Mouse (Mus musculus) bone marrow macrophage, adult 2 months (primary cell): ENCODE measurements around the gene Clic3.

ENCODE experiments used
- CTCF ChIP-seq: IDR thresholded peaks from 2 replicates; pipeline ENCODE4 v1.5.1; 2012; ENCODE audit warnings: low read depth, mild to moderate bottlenecking, low read length, moderate library complexity
- POLR2A ChIP-seq: IDR thresholded peaks from 2 replicates; pipeline ENCODE4 v1.6.1; 2012; ENCODE audit warnings: mild to moderate bottlenecking, low read depth, low read length, borderline replicate concordance

DNA sequence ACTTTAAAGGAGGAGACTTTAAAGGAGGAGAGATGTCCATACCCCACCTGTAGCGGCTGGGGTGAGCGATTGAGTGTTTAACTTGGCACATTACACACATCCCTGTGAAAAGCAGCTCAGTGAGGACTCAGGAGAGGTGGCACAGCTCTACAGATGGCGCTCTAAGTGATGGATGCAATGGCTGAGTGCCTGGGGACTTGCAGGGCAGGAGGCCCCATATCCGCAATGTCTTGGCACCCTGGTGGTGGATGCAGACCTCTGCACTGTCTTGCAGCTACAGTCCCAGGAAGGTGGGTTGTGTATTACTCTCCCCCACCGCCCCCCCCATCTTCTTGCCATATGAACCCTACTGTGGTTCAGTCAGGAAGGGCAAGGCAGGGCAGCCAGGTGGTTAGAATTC lies 50.3 kb downstream of the Clic3 start:
- TF ChIP-seq CTCF (no peak), POLR2A (no peak)
